Mouse (Mus musculus) forebrain, embryonic 11.5 days (tissue): ENCODE data around the gene Col19a1. TPM values are rescaled to one million over a fixed set of nuclear protein-coding genes. Genes with fewer than 3 reads are reported as not detected.

Experiments
- ATAC-seq: fragments of 200-750 bp; cut with Nextera tagmentation; replicated peaks from 2 replicates; pipeline ENCODE4 v1.8.0; 2017; ENCODE audit warnings: moderate TSS enrichment; ENCODE audit not compliant: low FRiP score
- DNase-seq: peaks from one replicate; pipeline ENCODE4 v3.0.0-alpha.2; 2017; ENCODE audit warnings: low spot score
- H3K27ac ChIP-seq: fragments of 300-500 bp; sonication (generic); 2 replicates; pipeline ENCODE4 v1.5.1; 2014; ENCODE audit warnings: low read depth, low read length
- H3K27me3 ChIP-seq: fragments of 300-500 bp; sonication (generic); 2 replicates; pipeline ENCODE4 v1.6.1; 2014; ENCODE audit warnings: mild to moderate bottlenecking, low read length, mixed read lengths; ENCODE audit not compliant: control insufficient read depth, insufficient read depth
- H3K36me3 ChIP-seq: fragments of 300-500 bp; sonication (generic); 2 replicates; pipeline ENCODE4 v1.6.1; 2014; ENCODE audit warnings: mild to moderate bottlenecking, low read length, moderate library complexity, mixed read lengths; ENCODE audit not compliant: control insufficient read depth, insufficient read depth
- H3K4me1 ChIP-seq: fragments of 300-500 bp; sonication (generic); replicated peaks from 2 replicates; pipeline ENCODE4 v1.6.1; 2014; ENCODE audit warnings: low read length, mixed read lengths; ENCODE audit not compliant: control insufficient read depth, insufficient read depth
- H3K4me2 ChIP-seq: fragments of 300-500 bp; sonication (generic); 2 replicates; pipeline ENCODE4 v1.6.1; 2014; ENCODE audit warnings: low read depth, mild to moderate bottlenecking, low read length, moderate library complexity, mixed read lengths; ENCODE audit not compliant: severe bottlenecking
- H3K4me3 ChIP-seq: fragments of 300-500 bp; sonication (generic); 2 replicates; pipeline ENCODE4 v1.5.1; 2014; ENCODE audit warnings: low read depth, low read length
- H3K9ac ChIP-seq: fragments of 300-500 bp; sonication (generic); 2 replicates; pipeline ENCODE4 v1.6.1; 2014; ENCODE audit warnings: low read length
- H3K9me3 ChIP-seq: fragments of 300-500 bp; sonication (generic); 2 replicates; pipeline ENCODE4 v1.6.1; 2016; ENCODE audit warnings: low read length, mixed read lengths; ENCODE audit not compliant: control insufficient read depth
- WGBS: fragments of 180-500 bp; shearing (Covaris S2); extraction: QIAGEN DNeasy Blood & Tissue Kit; methylation state at CpG from one replicate; pipeline ENCODE4 v1.1.7; 2014; 5-methylcytosine and 5-hydroxymethylcytosine counted together
- polyA plus RNA-seq: library from polyadenylated mRNA; unstranded; fragments of >200 nt; fragmentation: Nextera tagmentation; extraction: Ambion mirVana; gene quantifications from 2 replicates; pipeline ENCODE4 v1.2.1, GENCODE M21; 2014

Gene Col19a1
- polyA plus RNA-seq, 1 experiment from 2014 or later, result 0.29 TPM

- no peak for DNase-seq
- 86% methylated on average over 7 of the region's 7 CpGs for WGBS
- Histone ChIP-seq H3K9me3 (no peaks in the 10 kb centered on the region), H3K4me3 (no peak overlapping the region), H3K27me3 (no peaks in the 10 kb centered on the region), H3K4me2 (no peak overlapping the region), H3K36me3 (no peaks in the 10 kb centered on the region), H3K27ac (no peak overlapping the region), H3K9ac (no peak overlapping the region), H3K4me1 (no peaks in the 10 kb centered on the region)
- no peak for ATAC-seq
Measured at GRCm38 (mm10) chr1:24364775-24365174, 222.5 kb downstream of the Col19a1 start.

- Histone ChIP-seq H3K4me3 (no peak overlapping the region), H3K9me3 (no peaks in the 10 kb centered on the region), H3K4me1 (no peaks in the 10 kb centered on the region), H3K4me2 (no peak overlapping the region), H3K36me3 (no peaks in the 10 kb centered on the region), H3K27me3 (no peaks in the 10 kb centered on the region), H3K27ac (no peak overlapping the region), H3K9ac (no peak overlapping the region)
- no peak for DNase-seq
- ATAC-seq, result no peak
- 86% methylated on average over 13 of the region's 13 CpGs for WGBS
Measured at GRCm38 (mm10) chr1:24361990-24362635, 225.2 kb downstream of the Col19a1 start.

DNA sequence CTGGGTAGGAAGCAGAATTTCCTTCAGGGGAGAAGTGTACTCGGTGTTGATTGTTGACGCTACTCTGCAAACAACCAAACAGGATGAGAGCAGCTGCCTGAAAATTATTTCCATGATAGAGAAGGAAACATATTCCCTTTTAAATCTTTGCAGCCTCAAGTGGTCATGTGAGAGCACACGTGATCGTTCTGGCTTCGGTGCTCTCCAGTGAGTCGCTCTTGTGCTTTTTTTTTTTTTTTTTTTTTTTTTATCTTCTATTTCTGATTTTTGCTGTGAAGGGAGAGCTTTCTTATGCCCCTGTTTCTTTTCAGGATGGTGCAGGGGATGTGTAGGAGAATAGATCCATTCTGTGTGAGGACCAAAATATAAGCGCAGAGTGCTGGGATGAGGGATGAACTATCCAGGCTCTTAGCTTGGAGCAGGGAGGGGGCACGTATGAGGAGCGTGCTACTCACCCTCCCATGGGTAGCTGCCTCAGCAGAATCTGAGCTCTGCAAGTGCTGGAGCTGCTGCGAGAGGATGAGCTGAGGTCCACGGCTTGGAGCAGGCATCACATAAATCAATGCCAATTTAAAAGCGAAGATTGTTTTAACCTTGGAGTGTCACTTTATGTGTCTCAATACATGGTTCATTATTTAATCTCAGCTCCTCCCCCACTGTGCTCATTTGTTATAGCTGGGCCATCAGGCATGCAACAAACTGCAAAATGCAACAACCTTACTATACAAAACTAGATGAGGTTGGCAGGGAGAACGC lies 237.6 kb downstream of the Col19a1 start:
- 87% methylated on average over 13 of the region's 13 CpGs for WGBS
- Histone ChIP-seq H3K9ac (no peak overlapping the region), H3K36me3 (no peaks in the 10 kb centered on the region), H3K27ac (no peak overlapping the region), H3K9me3 (no peaks in the 10 kb centered on the region), H3K4me2 (no peak overlapping the region), H3K4me1 (no peaks in the 10 kb centered on the region), H3K27me3 (no peaks in the 10 kb centered on the region), H3K4me3 (no peak overlapping the region)
- ATAC-seq (no peak), DNase-seq (no peak)

DNA sequence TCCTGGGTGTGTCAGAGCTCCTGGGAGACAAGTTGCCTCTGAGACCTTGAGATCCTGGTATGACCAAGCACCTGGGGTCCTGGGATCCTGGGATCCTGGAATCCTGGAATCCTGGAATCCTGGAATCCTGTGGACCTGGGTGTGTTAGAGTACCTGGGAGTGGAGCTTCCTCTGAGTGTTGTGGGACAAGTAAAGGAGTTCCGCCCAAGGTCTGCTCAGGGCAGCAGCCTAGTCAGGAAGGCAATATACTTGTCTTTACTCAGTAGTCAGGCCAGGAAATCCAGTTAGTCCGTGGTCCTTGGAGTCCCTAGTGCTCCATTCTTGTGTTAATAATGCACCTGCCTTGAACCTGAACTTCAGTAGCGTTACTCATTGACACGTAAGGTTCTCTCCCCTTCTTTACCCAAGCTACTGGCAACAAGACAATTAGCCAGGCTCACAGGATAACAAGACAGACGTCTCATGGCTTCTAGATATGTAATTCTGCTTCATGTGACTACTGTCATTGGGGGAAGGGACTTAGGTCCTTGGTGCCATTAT lies 239.6 kb downstream of the Col19a1 start:
- ATAC-seq (no peak), DNase-seq (no peak)
- Histone ChIP-seq H3K4me2 (no peak overlapping the region), H3K4me3 (no peak overlapping the region), H3K9me3 (no peaks in the 10 kb centered on the region), H3K4me1 (no peaks in the 10 kb centered on the region), H3K36me3 (no peaks in the 10 kb centered on the region), H3K9ac (no peak overlapping the region), H3K27ac (no peak overlapping the region), H3K27me3 (no peaks in the 10 kb centered on the region)
- WGBS, result 77% methylated on average over 5 of the region's 5 CpGs

DNA sequence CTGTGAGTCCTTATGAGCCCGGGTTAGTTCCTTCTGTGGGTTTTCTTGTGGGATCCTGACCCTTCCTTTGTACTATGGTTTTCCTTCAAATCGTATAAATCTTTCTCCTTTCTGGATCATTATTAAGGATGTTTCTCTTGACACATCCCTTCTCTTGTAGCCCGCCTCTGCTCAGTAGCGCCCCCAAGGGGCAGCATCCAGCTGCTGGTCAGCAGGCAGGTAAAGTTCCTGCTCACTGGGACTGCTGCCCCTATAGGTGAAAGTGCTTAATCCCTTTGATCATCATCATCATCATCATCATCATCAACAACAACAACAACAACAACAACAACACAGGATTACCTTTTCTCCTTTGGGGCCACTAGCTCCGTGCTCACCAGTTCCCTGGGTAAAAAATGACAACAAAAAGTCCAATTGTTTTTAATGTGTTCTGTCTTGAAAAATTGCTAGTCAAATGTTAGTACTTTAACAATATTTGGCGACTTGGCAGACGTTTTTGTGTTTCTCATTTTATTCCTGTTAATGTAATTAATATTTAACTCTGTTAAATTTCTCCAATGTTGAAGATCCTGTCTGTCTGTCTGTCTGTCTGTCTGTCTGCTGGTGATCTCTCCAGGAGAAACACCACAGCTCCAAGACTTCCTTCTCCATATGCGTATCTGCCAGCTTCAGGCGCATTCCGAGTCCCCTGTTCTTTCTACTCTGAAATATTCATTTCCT lies 249.6 kb downstream of the Col19a1 start:
- no peaks in the 10 kb centered on the region for H3K4me1 ChIP-seq
- H3K4me3 ChIP-seq, result no peak overlapping the region
- no peaks in the 10 kb centered on the region for H3K27me3 ChIP-seq
- no peak overlapping the region for H3K9ac ChIP-seq
- ATAC-seq, result no peak
- H3K9me3 ChIP-seq, result no peaks in the 10 kb centered on the region
- no peak overlapping the region for H3K27ac ChIP-seq
- H3K36me3 ChIP-seq, result no peaks in the 10 kb centered on the region
- WGBS, result 86% methylated on average over 10 of the region's 10 CpGs
- DNase-seq, result no peak
- no peak overlapping the region for H3K4me2 ChIP-seq

GRCm38 (mm10) chr1:24336051-24336450 lies 251.2 kb downstream of the Col19a1 start:
- H3K36me3 ChIP-seq, result no peaks in the 10 kb centered on the region
- no peaks in the 10 kb centered on the region for H3K9me3 ChIP-seq
- no peak overlapping the region for H3K4me2 ChIP-seq
- ATAC-seq (no peak), DNase-seq (no peak)
- no peaks in the 10 kb centered on the region for H3K27me3 ChIP-seq
- WGBS, result 80% methylated on average over 3 of the region's 3 CpGs
- H3K27ac ChIP-seq, result no peak overlapping the region
- H3K9ac ChIP-seq, result no peak overlapping the region
- H3K4me1 ChIP-seq, result no peaks in the 10 kb centered on the region
- H3K4me3 ChIP-seq, result no peak overlapping the region

DNA sequence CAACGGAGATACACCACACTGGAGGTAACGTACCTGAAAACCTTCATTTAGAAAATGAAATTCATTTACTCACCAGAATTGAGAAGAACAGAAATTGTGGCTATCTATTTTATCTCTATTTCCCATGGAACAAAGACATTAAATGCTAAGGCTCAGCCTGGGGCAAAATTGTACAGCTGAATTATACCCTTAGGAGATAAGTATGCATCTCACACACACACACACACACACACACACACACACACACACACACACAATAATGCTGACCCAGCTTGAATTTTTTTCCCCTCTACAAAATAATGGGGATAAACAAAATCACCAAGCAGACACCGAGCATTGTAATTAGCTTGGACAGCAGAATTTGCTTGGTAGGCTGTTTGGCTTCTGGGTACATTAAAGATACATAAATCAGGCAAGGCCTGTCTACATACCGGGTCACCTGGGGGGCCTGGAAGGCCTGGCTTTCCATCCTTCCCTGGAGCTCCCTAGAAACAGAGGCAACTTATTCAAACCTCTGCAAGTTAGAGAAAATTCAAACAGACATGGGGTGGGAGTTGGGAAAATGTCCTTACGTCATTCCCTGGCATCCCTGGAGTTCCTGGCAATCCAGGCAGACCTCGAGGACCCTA lies 270.2 kb downstream of the Col19a1 start:
- H3K27me3 ChIP-seq, result no peaks in the 10 kb centered on the region
- H3K36me3 ChIP-seq, result no peaks in the 10 kb centered on the region
- no peak overlapping the region for H3K9ac ChIP-seq
- 85% methylated on average over 6 of the region's 6 CpGs for WGBS
- no peak overlapping the region for H3K27ac ChIP-seq
- H3K4me1 ChIP-seq, result no peaks in the 10 kb centered on the region
- DNase-seq (no peak), ATAC-seq (no peak)
- no peaks in the 10 kb centered on the region; the same call in 1 of the 2 replicates for H3K9me3 ChIP-seq
- no peak overlapping the region for H3K4me3 ChIP-seq
- H3K4me2 ChIP-seq, result no peak overlapping the region

DNA sequence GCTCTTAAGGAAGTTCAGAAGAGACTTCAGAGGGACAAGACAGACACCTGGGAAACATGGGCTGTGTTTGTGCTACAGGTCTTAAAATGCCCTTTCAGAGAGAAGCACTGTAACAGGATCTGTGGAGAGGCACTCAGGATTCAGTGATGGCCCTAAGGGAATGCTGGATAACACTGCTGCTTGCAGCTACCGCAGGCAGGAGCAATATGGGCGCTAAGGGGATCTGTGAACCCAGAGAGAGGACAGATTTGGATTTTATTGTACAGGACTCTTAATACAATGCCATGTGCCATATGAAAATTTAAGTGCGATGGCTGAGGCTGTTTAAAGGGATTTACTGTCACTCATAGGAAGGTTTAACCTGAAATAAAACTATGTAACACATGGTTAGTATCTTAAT lies 270.8 kb downstream of the Col19a1 start:
- H3K9me3 ChIP-seq, result no peaks in the 10 kb centered on the region; the same call in 1 of the 2 replicates
- H3K9ac ChIP-seq, result no peak overlapping the region
- no peak overlapping the region for H3K4me3 ChIP-seq
- no peak overlapping the region for H3K27ac ChIP-seq
- WGBS, result 91% methylated on average over 3 of the region's 3 CpGs
- no peak for ATAC-seq
- H3K4me1 ChIP-seq, result no peaks in the 10 kb centered on the region
- no peaks in the 10 kb centered on the region for H3K36me3 ChIP-seq
- H3K27me3 ChIP-seq, result no peaks in the 10 kb centered on the region
- H3K4me2 ChIP-seq, result no peak overlapping the region
- DNase-seq, result no peak
